Mouse (Mus musculus): ENCODE measurements around the gene Fbxl13.

Gene Fbxl13

GRCm38 (mm10) chr5:21481521-21481920, 163.9 kb downstream of the Fbxl13 start:
- DNase-seq: no peak

- no peak for DNase-seq
These were observed 165.7 kb downstream of the Fbxl13 start for GRCm38 (mm10) chr5:21479746-21480145.

GRCm38 (mm10) chr5:21478428-21478827, 167.0 kb downstream of the Fbxl13 start:
- no peak for DNase-seq

DNA sequence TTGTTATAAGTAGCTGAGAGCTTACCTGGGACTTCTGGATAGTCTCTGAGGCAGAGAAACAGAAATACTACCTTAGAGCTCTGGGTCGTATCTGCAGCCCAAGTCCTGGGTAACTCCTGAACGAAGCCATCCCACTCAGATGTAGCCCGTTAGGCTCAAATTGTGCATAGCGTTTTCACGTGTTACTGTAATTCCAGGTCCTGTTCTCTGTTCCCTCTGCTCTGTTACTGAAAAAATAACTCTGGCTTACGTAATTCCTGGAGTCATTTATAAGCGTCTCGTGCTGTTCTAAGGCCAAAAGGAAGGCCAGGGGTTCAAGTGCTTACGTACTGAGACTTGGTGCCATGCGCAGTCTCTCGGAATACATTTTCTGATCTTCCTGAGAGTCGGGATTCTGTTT, 177.3 kb downstream of the Fbxl13 start:
- DNase-seq: no peak

GRCm38 (mm10) chr5:21467387-21467786, 178.0 kb downstream of the Fbxl13 start:
- peak; percentile 11 for DNase-seq

DNA sequence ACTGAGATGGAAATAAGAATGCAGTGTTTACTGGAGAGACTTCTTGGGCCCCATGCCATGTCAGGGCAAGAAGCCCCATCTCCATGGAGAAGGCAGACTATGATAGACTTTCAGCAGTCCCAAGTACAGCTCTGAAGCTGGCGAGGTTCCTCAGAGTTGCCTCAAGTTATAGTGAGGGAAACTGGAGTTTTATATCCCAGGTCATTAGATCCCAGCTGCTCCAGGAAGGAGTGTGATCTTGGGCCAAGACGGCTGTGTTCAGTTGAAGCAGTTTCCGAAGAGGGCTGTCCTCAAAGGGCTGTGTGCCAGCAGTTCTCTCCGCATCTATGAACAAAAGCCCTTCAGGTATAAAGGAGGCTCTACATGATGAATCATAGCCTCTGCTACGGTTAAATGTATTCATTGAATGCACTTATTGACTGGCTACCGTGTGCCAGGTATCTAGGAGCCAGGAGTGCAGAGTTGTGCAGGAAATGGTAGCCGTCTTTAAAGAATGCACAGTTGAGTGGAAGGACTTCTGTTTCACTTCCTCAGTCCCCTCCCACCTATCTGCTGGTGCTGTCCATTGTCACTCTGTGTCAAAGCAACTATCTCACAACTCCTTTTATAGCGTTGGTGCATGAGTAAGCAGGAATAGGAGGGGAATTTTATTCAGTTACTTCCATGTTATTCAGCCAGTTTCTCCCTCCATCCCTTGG, 204.5 kb downstream of the Fbxl13 start:
- no peak for DNase-seq

GRCm38 (mm10) chr5:21439446-21440110, 205.9 kb downstream of the Fbxl13 start:
- no peak for DNase-seq

DNA sequence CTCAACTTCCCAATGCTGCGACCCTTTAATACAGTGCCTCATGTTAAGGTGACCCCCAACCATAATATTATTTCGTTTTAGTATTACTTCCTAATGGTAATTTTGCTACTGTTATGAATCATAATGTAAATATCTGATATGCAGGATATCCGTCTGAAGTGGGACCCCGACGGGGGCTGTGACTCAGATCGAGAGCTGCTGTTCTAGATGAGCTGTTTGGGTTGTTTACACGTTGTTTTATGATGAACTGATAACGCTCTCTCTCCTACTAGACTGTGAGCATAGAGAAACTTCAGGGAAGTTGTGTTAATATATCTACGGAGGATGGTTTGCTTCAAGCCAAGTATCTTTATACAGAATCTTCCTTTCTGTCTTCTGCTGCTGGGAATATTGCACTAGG, 207.0 kb downstream of the Fbxl13 start:
- no peak for DNase-seq

- peak; percentile 11 for DNase-seq
These were observed 208.9 kb downstream of the Fbxl13 start for GRCm38 (mm10) chr5:21436471-21436975.

DNA sequence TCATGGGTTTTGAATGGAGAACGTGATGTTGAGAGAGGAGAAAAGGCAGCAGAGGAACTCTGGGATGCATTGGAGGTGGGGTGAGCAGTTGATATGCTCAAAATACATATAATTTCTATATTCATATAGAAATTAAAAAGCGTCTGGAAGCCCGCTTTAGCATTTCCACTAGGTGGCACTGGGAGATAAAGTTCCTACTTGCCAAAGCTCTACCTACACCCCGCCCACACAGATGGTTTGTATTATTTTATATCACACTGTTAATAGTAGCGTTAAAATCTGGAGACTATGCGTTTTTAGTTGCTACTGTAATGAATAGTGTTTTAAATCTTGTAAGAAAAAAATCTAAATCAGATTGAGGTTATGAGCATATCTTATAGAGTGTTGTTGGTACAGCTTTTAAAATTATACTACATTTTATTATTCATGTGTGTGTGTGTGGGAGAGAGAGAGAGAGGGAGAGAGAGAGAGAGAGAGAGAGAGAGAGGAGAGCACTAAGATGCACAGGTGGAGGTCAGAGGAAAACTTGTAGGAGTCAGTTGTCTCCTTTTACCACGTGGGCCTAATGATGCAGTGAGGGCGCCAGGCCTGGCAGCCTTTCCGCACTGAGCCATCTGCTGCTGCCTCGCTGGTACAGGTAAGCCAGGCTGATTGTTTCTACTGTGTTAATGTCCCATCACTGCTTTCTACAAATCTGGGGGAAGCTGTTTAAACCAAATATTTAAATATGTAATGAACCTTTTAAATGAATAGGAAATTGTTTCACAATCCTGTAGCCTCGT, 211.1 kb downstream of the Fbxl13 start:
- peak; percentile 71 for DNase-seq

Measured in embryo, embryonic 11 days (tissue).